Mouse (Mus musculus) liver, adult 2 months (tissue): ENCODE data around the gene Gm20388.

Source experiments
- CTCF ChIP-seq: fragments of 200-500 bp; IDR thresholded peaks from 2 replicates; pipeline ENCODE4 v1.5.1; 2011; ENCODE audit warnings: low read depth, low read length, control low read depth
- POLR2A ChIP-seq: fragments of 200-500 bp; IDR thresholded peaks from 2 replicates; pipeline ENCODE4 v1.6.1; 2011; ENCODE audit warnings: low read length, control low read depth; ENCODE audit not compliant: insufficient read depth; ENCODE audit errors: extremely low read depth

DNA sequence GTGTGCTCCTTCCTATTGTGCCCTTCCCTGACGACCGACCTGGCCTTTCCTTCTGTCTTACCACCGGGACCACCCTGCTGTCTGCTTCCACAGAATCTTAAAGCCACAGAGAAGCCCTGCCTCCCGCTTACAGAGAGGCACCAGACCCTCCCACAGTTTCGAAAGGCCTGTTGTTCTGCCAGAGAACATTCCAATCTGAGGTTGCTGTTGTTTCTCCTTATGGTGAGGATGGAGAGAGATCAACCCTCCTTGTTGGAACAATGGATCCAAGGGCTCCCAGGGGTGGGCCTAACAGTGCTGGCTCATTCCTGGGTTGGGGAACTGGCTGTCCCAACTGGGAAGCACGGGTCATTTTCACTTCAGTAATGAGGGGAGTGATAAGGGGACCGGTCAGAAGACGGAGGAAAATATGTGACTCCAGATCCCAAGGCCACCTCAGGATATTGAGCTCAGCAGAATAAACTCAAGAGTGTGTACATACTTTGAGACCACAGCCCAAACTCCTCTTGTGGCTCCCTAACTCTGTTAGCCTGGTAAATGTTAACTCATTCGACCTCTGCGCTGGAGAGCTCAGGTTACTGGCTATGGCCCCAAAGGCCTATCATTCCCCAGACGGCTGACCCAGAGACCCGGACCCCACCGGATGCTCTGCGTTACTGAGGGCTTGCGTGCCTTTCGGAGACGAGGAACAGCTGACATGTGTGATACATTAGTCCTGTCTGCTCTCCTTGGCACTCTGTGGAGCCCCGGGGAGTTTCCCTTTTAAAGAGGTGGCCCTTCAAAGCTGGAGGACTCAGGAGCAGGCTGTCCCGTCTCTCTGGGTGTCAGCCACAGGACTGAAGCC is 3275.1 kb downstream of the Gm20388 start, which contains the start of gene Dpep1:
- no peak for TF ChIP-seq POLR2A
- no peak for TF ChIP-seq CTCF
